ENCODE assay signal across 12 mouse cellular contexts in genomic region chr16:13644474-13644873, GRCm38 (mm10).
"Had no signal": no experiment of that assay in that cellular context is flagged by ENCODE, and none has a peak within 500 bp of the region (broad histone marks: within the 10 kb centered on the region; RNA-seq: fewer than 3 reads in every experiment).

No protein-coding gene starts in this region.

- DNase-seq: liver, postnatal 0 days; lung, adult 2 months; lung, postnatal 14 days; lung, postnatal 36 days; midbrain, embryonic 14.5 days; retina, postnatal 1 day; right cerebral cortex, postnatal 14 days; thymus, adult 18-20 months; thymus, postnatal 14 days; thymus, postnatal 36 days had no signal

- ATAC-seq: liver, postnatal 0 days; lung, postnatal 0 days; midbrain, embryonic 16.5 days had no signal
